Mouse (Mus musculus) myocyte (in vitro differentiated cells): ENCODE measurements around the gene Snf8. TPM values are rescaled to one million over a fixed set of nuclear protein-coding genes. Genes with fewer than 3 reads are reported as not detected.

Source experiments
- H3K27me3 ChIP-seq: one replicate; pipeline ENCODE4 v1.6.1; 2011; ENCODE audit not compliant: control insufficient read depth, insufficient read depth, insufficient read length
- H3K36me3 ChIP-seq: one replicate; pipeline ENCODE4 v1.6.1; 2011; ENCODE audit not compliant: control insufficient read depth, insufficient read depth
- H3K4me2 ChIP-seq: one replicate; pipeline ENCODE4 v1.6.1; 2011; ENCODE audit warnings: low read depth, control low read depth
- H3K4me3 ChIP-seq: one replicate; pipeline ENCODE4 v1.5.1; 2011; ENCODE audit warnings: mild to moderate bottlenecking, control low read depth, moderate library complexity
- H3K79me2 ChIP-seq: one replicate; pipeline ENCODE4 v1.6.1; 2011; ENCODE audit not compliant: control insufficient read depth, insufficient read depth
- H3ac ChIP-seq: one replicate; pipeline ENCODE4 v1.6.1; 2011; ENCODE audit not compliant: control insufficient read depth, insufficient read length
- CEBPB ChIP-seq: IDR thresholded peaks from 2 replicates; pipeline ENCODE4 v1.6.1; 2011; ENCODE audit warnings: mild to moderate bottlenecking, moderate library complexity; ENCODE audit not compliant: poor library complexity, insufficient read depth, severe bottlenecking
- E2F4 ChIP-seq: IDR thresholded peaks from one replicate; pipeline ENCODE4 v1.6.1; 2011; ENCODE audit warnings: mild to moderate bottlenecking, control low read depth, moderate library complexity; ENCODE audit not compliant: insufficient read depth
- MAX ChIP-seq: IDR thresholded peaks from one replicate; pipeline ENCODE4 v1.6.1; 2011; ENCODE audit warnings: low read depth, mild to moderate bottlenecking, control low read depth
- MYOD1 ChIP-seq, 3 experiments: IDR thresholded peaks; one replicate each; pipeline ENCODE4 v1.6.1; 2011; ENCODE audit warnings: control low read depth in 2 of 3, low read depth in 2 of 3, mild to moderate bottlenecking in 2 of 3, moderate library complexity in 1 of 3; ENCODE audit not compliant: insufficient read length in 2 of 3, control insufficient read depth in 1 of 3
- MYOG ChIP-seq, 3 experiments: IDR thresholded peaks; one replicate each; pipeline ENCODE4 v1.6.1; 2011; ENCODE audit warnings: control low read depth in 2 of 3, low read depth in 2 of 3, mild to moderate bottlenecking in 2 of 3; ENCODE audit not compliant: insufficient read length in 2 of 3, control insufficient read depth in 1 of 3, insufficient read depth in 1 of 3
- POLR2A ChIP-seq: IDR thresholded peaks from one replicate; pipeline ENCODE4 v1.6.1; 2011; ENCODE audit warnings: low read depth, mild to moderate bottlenecking, control low read depth, moderate library complexity; ENCODE audit not compliant: insufficient read length
- POLR2AphosphoS2 ChIP-seq: IDR thresholded peaks from one replicate; pipeline ENCODE4 v1.6.1; 2011; ENCODE audit warnings: low read depth, control low read depth; ENCODE audit not compliant: insufficient read length
- REST ChIP-seq: IDR thresholded peaks from one replicate; pipeline ENCODE4 v1.6.1; 2011; ENCODE audit warnings: mild to moderate bottlenecking, control low read depth, moderate library complexity; ENCODE audit not compliant: insufficient read depth, insufficient read length
- SRF ChIP-seq: IDR thresholded peaks from one replicate; pipeline ENCODE4 v1.6.1; 2011; ENCODE audit warnings: low read depth; ENCODE audit not compliant: control insufficient read depth, insufficient read length
- TCF12 ChIP-seq: IDR thresholded peaks from one replicate; pipeline ENCODE4 v1.6.1; 2011; ENCODE audit warnings: mild to moderate bottlenecking, control low read depth; ENCODE audit not compliant: poor library complexity, insufficient read depth, severe bottlenecking
- TCF3 ChIP-seq: IDR thresholded peaks from one replicate; pipeline ENCODE4 v1.6.1; 2011; ENCODE audit warnings: low read depth, control low read depth; ENCODE audit not compliant: insufficient read length
- USF1 ChIP-seq: IDR thresholded peaks from one replicate; pipeline ENCODE4 v1.6.1; 2011; ENCODE audit warnings: low read depth, mild to moderate bottlenecking, control low read depth, moderate library complexity
- polyA plus RNA-seq: library from polyadenylated mRNA; unstranded; fragments of >200 nt; fragmentation: generic; extraction: Trizol; gene quantifications from one replicate; pipeline ENCODE4 v1.2.1, GENCODE M21; 2012; ENCODE audit warnings: missing spikeins

Snf8 gene
- polyA plus RNA-seq, 1 experiment = 112 TPM

GRCm38 (mm10) chr11:96044803-96045567 lies 10.3 kb downstream of the Snf8 start:
- TF ChIP-seq CEBPB = no peak
- peak; percentile 14 for TF ChIP-seq POLR2A
- peak; percentile 52 for TF ChIP-seq POLR2AphosphoS2
- Histone ChIP-seq H3K4me3 (no peak overlapping the region), H3K4me2 (no peak overlapping the region), H3ac (no peak overlapping the region), H3K36me3 (peaks cover 39% of the 10 kb centered on the region), H3K79me2 (no peaks in the 10 kb centered on the region), H3K27me3 (no peaks in the 10 kb centered on the region)

DNA sequence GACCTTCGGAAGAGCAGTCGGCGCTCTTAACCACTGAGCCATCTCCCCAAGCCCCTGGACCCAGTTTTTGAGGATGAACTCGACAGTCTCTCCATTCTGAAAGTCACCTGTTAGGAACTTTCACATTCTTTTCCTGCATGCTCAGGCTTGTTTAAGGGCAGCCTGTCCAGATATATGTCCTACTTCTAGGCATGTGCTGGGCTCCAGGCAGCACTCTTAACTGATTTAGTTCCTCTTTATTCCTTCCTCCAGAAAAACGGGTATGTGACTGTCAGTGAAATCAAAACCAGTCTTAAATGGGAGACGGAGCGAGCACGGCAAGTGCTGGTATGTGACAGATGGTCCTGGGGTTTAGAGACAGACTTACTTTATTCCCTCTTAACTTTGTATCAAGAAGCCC lies 11.3 kb downstream of the Snf8 start:
- no peak for TF ChIP-seq TCF3
- Histone ChIP-seq H3K36me3 (peaks cover 49% of the 10 kb centered on the region), H3K79me2 (no peaks in the 10 kb centered on the region), H3K27me3 (no peaks in the 10 kb centered on the region), H3K4me2 (no peak overlapping the region), H3K4me3 (no peak overlapping the region), H3ac (no peak overlapping the region)

GRCm38 (mm10) chr11:96046793-96047192 lies 12.1 kb downstream of the Snf8 start:
- TF ChIP-seq CEBPB = no peak
- TF ChIP-seq SRF = no peak
- no peak for TF ChIP-seq E2F4
- TF ChIP-seq TCF12 = no peak
- no peak for TF ChIP-seq MYOD1 (IDR thresholded peaks at IDR 0.05; ENCODE audit: control insufficient read depth in 1 of 3, insufficient read length in 2 of 3, low read depth in 2 of 3)
- TF ChIP-seq POLR2AphosphoS2 = no peak
- TF ChIP-seq TCF3 = no peak
- no peak for TF ChIP-seq REST
- no peak for TF ChIP-seq MAX
- no peak for TF ChIP-seq POLR2A
- TF ChIP-seq MYOG (IDR thresholded peaks at IDR 0.05; ENCODE audit: control insufficient read depth in 1 of 3, insufficient read depth in 1 of 3, insufficient read length in 2 of 3, low read depth in 2 of 3) = no peak
- no peak for TF ChIP-seq USF1
- Histone ChIP-seq H3K4me3 (no peak overlapping the region), H3K36me3 (peaks cover 52% of the 10 kb centered on the region), H3K79me2 (no peaks in the 10 kb centered on the region), H3ac (no peak overlapping the region), H3K27me3 (no peaks in the 10 kb centered on the region), H3K4me2 (no peak overlapping the region)

- no peak overlapping the region for H3K4me3 ChIP-seq
- H3ac ChIP-seq = no peak overlapping the region
- TF ChIP-seq TCF12 (no peak), MYOG (IDR thresholded peaks at IDR 0.05; ENCODE audit: control insufficient read depth in 1 of 3, insufficient read depth in 1 of 3, insufficient read length in 2 of 3, low read depth in 2 of 3) (no peak), REST (no peak), POLR2AphosphoS2 (peak; percentile 53), CEBPB (no peak)
- H3K36me3 ChIP-seq = peaks cover 51% of the 10 kb centered on the region
- no peaks in the 10 kb centered on the region for H3K27me3 ChIP-seq
- no peaks in the 10 kb centered on the region for H3K79me2 ChIP-seq
- H3K4me2 ChIP-seq = no peak overlapping the region
Observed at GRCm38 (mm10) chr11:96047469-96048373, 13.0 kb downstream of the Snf8 start.

- TF ChIP-seq SRF = no peak
- no peak for TF ChIP-seq E2F4
- TF ChIP-seq POLR2A = no peak
- TF ChIP-seq MAX = no peak
- TF ChIP-seq TCF3 = no peak
- TF ChIP-seq POLR2AphosphoS2 = no peak
- no peak for TF ChIP-seq CEBPB
- no peak for TF ChIP-seq MYOG (IDR thresholded peaks at IDR 0.05; ENCODE audit: control insufficient read depth in 1 of 3, insufficient read depth in 1 of 3, insufficient read length in 2 of 3, low read depth in 2 of 3)
- TF ChIP-seq MYOD1 (IDR thresholded peaks at IDR 0.05; ENCODE audit: control insufficient read depth in 1 of 3, insufficient read length in 2 of 3, low read depth in 2 of 3) = no peak
- no peak for TF ChIP-seq REST
- no peak for TF ChIP-seq TCF12
- no peak for TF ChIP-seq USF1
Observed at GRCm38 (mm10) chr11:96049939-96050338, 15.3 kb downstream of the Snf8 start.

More at GRCm38 (mm10) chr11:96049939-96050338, 15.3 kb downstream of the Snf8 start:
- Histone ChIP-seq H3K79me2 (no peaks in the 10 kb centered on the region), H3ac (no peak overlapping the region), H3K4me3 (no peak overlapping the region), H3K4me2 (no peak overlapping the region), H3K36me3 (peaks cover 58% of the 10 kb centered on the region), H3K27me3 (no peaks in the 10 kb centered on the region)
